Mouse (Mus musculus) common myeloid progenitor, adult 5-6 weeks (primary cell): Measurements from ENCODE around the gene Wdr44. TPM values are rescaled to one million over a fixed set of nuclear protein-coding genes. Genes with fewer than 3 reads are reported as not detected.
A peak's percentile ranks its signal among the peaks of the same experiment; 100 is the strongest.
"Not testable (repeated sequence)": the region's sequence is repeated elsewhere in the genome, so short reads cannot be mapped to it uniquely, and the experiment has no call there.

Experiments
- ATAC-seq: replicated peaks from 2 replicates; pipeline ENCODE4 v1.8.0; 2016; ENCODE audit warnings: low read depth, mild to moderate bottlenecking, moderate TSS enrichment, inconsistent platforms; ENCODE audit not compliant: poor library complexity, severe bottlenecking
- total RNA-seq: library from RNA; stranded (forward); fragments of 200-1000, 187-1606 nt; gene quantifications from 2 replicates; pipeline ENCODE4 v1.2.3, GENCODE M21; 2017

Wdr44 gene
- total RNA-seq, 1 experiment from 2014 or later = 14.3 TPM

GRCm38 (mm10) chrX:23823398-23824023 lies 130.7 kb downstream of the Wdr44 start:
- 0 out of 2 replicates have a peak, but pooled peaks have one; percentile 39 for ATAC-seq

DNA sequence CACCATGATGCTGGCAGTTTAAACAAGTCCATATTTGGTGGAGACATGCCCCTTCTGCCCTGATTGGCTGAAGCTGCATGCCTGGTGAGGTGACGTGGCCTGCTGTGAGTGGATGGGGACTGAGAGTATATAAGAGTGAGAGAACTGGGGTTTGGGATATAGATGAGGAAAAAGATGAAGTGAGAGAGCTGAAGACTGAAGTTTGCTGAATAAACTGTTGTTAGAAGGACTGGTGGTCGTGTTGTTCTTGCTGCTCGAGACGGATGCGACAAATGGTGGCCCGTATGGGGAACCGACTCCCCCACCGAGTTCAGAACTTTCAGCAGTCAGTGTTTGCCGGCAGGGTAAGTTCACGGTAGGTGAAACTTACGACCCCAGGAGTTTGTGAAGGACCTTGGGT lies 140.9 kb downstream of the Wdr44 start:
- ATAC-seq = not testable (repeated sequence)

GRCm38 (mm10) chrX:23840921-23841320 lies 148.1 kb downstream of the Wdr44 start:
- ATAC-seq = no peak

Other genes starting within 250 kb of the Wdr44 start
- gene Gm4907, start 189.5 kb downstream of the Wdr44 start, total RNA-seq = not detected in 2 replicates